Mouse (Mus musculus): ENCODE measurements at regions not wholly inside any gene's neighbourhood (a gene's known extent, or its start where the extent isn't known, plus 50 kb on each side); places are given as distances from the start of the nearest gene placed in this dataset.
"Not testable (repeated sequence)": the region's sequence is repeated elsewhere in the genome, so short reads cannot be mapped to it uniquely, and the experiment has no call there.

DNA sequence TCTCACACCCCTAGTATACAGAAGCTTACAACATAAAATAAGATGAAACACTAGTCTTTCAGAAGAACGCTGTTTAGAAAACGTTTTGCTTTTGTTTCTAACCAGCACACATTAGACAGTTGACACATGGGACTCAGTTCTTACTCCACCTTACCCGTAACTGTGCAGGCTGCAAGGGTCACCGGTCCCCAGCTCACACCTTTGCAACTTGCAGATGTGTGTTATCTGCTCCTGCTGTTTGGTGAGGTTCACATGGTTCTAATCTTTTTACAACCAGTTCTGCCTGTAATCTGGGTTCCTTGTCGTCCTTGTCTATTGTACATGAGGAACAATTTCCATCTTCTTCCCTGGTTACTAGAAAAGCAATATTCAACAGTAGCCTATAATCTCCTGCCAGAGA, 135.1 kb upstream of the Cdk6 start:
- H3K27me3 ChIP-seq; H3K4me2 ChIP-seq; H3K9ac ChIP-seq; H3K27ac ChIP-seq; ATAC-seq; H3K36me3 ChIP-seq (ENCODE audit: poor library complexity, severe bottlenecking); H3K4me1 ChIP-seq; H3K9me3 ChIP-seq (replicated peaks); H3K4me3 ChIP-seq: not testable (repeated sequence)
- 85% methylated on average over 5 of the region's 5 CpGs for WGBS

DNA sequence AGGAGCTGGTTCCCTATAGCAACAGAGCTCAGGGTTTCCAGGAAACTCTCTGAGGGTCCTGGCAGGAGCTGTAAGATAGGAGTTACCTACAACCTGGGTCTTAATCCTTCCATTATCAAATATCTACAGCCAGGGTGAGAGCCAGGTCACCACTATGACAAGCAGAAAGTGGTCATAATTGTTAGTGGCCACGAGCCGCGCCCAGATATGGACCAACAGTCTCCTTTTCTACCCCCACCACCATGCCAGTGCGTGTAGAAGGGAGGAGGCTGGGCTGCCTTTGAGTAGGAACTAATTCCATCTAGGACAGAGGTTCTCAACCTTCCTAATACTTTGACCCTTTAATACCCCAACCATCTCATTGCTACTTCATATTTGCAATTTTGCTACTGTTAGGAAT, 133.0 kb upstream of the Cdk6 start:
- ATAC-seq; H3K27ac ChIP-seq; H3K9ac ChIP-seq; H3K4me1 ChIP-seq; H3K4me3 ChIP-seq; H3K9me3 ChIP-seq (replicated peaks); H3K36me3 ChIP-seq (ENCODE audit: poor library complexity, severe bottlenecking); H3K4me2 ChIP-seq; H3K27me3 ChIP-seq: not testable (repeated sequence)
- 84% methylated on average over 4 of the region's 4 CpGs for WGBS

GRCm38 (mm10) chr5:3211284-3211683, 130.0 kb upstream of the Cdk6 start:
- Histone ChIP-seq H3K27me3 (no peaks in the 10 kb centered on the region), H3K4me1 (no peaks in the 10 kb centered on the region), H3K36me3 (ENCODE audit: poor library complexity, severe bottlenecking) (no peaks in the 10 kb centered on the region), H3K4me2 (no peak overlapping the region), H3K9ac (no peak overlapping the region), H3K4me3 (no peak overlapping the region), H3K27ac (no peak overlapping the region), H3K9me3 (replicated peaks) (no peaks in the 10 kb centered on the region)
- ATAC-seq, result no peak
- 98% methylated on average over 3 of the region's 3 CpGs for WGBS

DNA sequence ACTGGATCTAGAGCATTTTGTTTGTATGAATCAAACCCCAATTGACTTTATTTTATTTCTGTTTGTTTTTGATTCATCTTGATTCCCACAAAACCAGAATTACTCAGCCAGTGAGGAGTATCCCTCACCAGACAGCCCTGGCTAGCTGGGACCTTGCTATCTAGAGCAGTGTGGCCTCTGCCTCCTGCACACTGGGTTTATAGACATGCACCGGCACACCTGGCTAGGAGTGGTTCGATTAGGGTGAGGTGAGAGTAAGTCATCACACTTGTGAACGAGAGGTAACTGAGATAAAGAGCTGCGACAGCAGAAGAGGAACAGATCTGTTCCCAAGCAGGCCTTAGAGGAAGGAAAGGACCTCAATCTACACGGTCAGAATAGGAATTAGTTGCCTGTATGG, 125.2 kb upstream of the Cdk6 start:
- Histone ChIP-seq H3K9ac (no peak overlapping the region), H3K9me3 (replicated peaks) (no peaks in the 10 kb centered on the region), H3K4me3 (no peak overlapping the region), H3K4me1 (no peaks in the 10 kb centered on the region), H3K27me3 (no peaks in the 10 kb centered on the region), H3K27ac (no peak overlapping the region), H3K4me2 (no peak overlapping the region), H3K36me3 (ENCODE audit: poor library complexity, severe bottlenecking) (no peaks in the 10 kb centered on the region)
- no peak for ATAC-seq
- WGBS, result 84% methylated on average over 5 of the region's 5 CpGs

DNA sequence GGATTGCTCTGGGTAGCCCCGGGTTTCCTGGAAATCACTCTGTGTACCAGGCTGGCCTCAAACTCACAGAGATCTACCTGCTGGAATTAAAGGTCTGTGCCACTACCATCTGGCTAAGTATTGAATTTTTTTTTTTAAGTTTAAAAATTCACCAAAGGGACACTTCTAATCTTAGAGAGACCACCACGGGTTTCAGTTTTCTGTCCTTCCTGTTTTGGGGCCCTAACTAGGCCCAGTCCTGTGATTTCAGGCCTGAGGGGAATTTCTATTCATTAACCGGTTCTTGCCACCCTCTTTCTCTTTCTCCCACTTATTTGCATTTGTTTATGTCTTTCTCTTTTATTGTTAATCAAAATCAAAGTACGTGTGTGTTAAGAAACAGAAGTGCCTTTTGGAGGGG, 122.1 kb upstream of the Cdk6 start:
- Histone ChIP-seq H3K9ac (no peak overlapping the region), H3K4me2 (no peak overlapping the region), H3K9me3 (replicated peaks) (no peaks in the 10 kb centered on the region), H3K27ac (no peak overlapping the region), H3K4me3 (no peak overlapping the region), H3K4me1 (no peaks in the 10 kb centered on the region), H3K27me3 (no peaks in the 10 kb centered on the region), H3K36me3 (ENCODE audit: poor library complexity, severe bottlenecking) (no peaks in the 10 kb centered on the region)
- WGBS, result 33% methylated on average over 4 of the region's 4 CpGs
- ATAC-seq, result no peak

GRCm38 (mm10) chr5:3219770-3220169, 121.5 kb upstream of the Cdk6 start:
- ATAC-seq, result no peak
- Histone ChIP-seq H3K27me3 (no peaks in the 10 kb centered on the region), H3K4me1 (no peaks in the 10 kb centered on the region), H3K27ac (no peak overlapping the region), H3K36me3 (ENCODE audit: poor library complexity, severe bottlenecking) (no peaks in the 10 kb centered on the region), H3K4me2 (no peak overlapping the region), H3K4me3 (no peak overlapping the region), H3K9ac (no peak overlapping the region), H3K9me3 (replicated peaks) (no peaks in the 10 kb centered on the region)
- WGBS, result 85% methylated on average over 3 of the region's 3 CpGs

- H3K4me3 ChIP-seq; H3K27me3 ChIP-seq; ATAC-seq; H3K36me3 ChIP-seq (ENCODE audit: poor library complexity, severe bottlenecking); H3K9me3 ChIP-seq (replicated peaks); H3K4me1 ChIP-seq; H3K9ac ChIP-seq; H3K27ac ChIP-seq; H3K4me2 ChIP-seq: not testable (repeated sequence)
- 85% methylated on average over 4 of the region's 4 CpGs for WGBS
Measured at GRCm38 (mm10) chr5:3223819-3224218, 117.5 kb upstream of the Cdk6 start.

DNA sequence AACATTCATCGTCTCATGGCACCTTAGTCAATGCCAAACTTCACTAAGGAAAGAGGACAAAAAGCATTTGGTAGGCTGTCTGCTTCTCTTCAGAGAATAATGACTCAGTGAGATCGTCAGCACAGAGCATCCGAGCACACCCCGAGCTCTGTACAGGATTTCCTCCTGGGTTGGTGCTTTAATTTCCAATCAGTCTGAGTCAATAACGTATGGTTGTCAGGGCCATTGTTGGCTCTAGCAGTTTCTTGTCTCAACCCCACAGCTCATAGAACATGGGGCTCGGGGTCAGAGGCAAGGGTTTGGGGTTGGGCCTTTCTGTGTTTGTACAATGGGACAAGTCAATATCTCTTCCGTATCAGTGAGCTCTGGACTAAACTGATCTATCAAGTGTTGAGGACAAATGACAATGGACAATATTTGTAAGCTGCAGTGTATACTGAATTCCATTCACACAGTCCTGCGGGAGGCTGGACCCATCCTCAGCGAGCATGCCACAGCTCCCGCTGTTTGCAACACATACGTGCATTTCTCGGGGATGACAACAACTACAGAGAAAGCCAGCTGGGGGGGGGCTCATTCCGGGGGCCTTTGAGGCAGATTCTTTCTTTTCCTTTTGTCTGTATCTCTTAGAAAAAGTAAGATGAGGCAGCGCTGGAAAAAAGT, 116.8 kb upstream of the Cdk6 start:
- not testable (repeated sequence) for H3K9ac ChIP-seq; H3K27ac ChIP-seq; H3K4me3 ChIP-seq; H3K4me2 ChIP-seq; H3K27me3 ChIP-seq; H3K9me3 ChIP-seq (replicated peaks); H3K4me1 ChIP-seq; H3K36me3 ChIP-seq (ENCODE audit: poor library complexity, severe bottlenecking); ATAC-seq
- WGBS, result 64% methylated on average over 14 of the region's 14 CpGs

DNA sequence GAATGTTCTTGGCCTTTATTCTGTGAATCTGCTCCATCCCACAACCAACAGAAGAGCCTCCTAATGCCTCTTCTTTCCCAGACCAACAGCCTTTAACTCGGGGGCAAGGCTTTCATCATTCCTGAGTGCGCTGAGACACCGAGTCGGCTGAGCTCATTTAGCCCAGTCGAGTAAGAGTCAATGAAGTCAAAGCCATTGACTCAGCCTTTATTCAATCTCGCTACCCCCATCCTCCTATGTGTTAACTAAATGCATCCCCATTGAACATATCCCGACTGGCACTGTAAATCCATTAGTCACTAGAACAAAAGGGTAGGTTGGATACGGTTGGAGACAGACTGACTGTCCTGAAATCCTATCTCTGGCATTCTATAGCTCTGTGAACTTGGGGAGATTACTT, 115.9 kb upstream of the Cdk6 start:
- not testable (repeated sequence) for H3K9ac ChIP-seq; ATAC-seq; H3K4me1 ChIP-seq; H3K27me3 ChIP-seq; H3K27ac ChIP-seq; H3K4me3 ChIP-seq; H3K9me3 ChIP-seq (replicated peaks); H3K4me2 ChIP-seq; H3K36me3 ChIP-seq (ENCODE audit: poor library complexity, severe bottlenecking)
- WGBS, result 46% methylated on average over 8 of the region's 8 CpGs

DNA sequence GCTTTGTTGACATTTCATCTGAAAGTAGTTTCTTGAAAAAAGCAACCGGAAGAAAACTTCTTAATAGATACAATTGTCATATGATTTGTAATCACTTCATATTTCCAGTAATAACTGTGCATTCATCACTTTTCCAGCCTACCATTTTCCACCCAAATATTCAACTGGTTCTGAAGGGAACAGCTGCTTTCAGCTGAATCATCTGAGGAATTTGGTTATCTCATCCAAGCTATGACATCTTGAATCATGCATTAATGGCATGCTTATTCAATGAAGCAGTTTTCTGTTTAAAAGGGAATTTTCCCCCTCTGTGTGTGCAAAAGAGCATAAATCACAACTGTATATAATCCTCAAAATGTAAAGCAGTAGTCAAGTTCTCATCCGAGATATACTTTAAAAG, 97.2 kb upstream of the Cdk6 start:
- not testable (repeated sequence) for H3K4me3 ChIP-seq; H3K36me3 ChIP-seq (ENCODE audit: poor library complexity, severe bottlenecking); ATAC-seq; H3K9me3 ChIP-seq (replicated peaks); H3K27me3 ChIP-seq; H3K4me1 ChIP-seq; H3K4me2 ChIP-seq; H3K27ac ChIP-seq; H3K9ac ChIP-seq
- WGBS, result 82% methylated on average over 2 of the region's 2 CpGs

DNA sequence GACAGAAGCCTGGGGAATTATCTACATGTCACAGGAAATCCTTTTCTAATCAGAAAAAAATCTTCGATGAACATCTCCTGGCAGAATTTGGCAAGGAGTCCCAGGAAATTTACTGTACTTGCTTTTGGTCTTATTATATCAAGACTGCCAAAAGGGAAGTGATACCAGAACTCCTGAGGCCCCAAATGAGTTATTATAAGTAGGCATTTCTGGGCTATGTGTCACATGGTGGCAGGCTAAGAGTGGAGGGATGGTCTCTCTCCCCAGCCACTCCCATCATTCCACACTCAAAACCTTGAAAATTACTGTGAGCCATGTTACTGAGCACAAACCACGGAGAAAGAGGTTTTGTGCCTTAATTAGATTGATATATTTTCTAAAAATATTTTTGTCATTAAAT, 94.0 kb upstream of the Cdk6 start:
- Histone ChIP-seq H3K36me3 (ENCODE audit: poor library complexity, severe bottlenecking) (no peaks in the 10 kb centered on the region), H3K27ac (no peak overlapping the region), H3K4me1 (no peaks in the 10 kb centered on the region), H3K27me3 (no peaks in the 10 kb centered on the region), H3K9ac (no peak overlapping the region), H3K4me2 (no peak overlapping the region), H3K4me3 (no peak overlapping the region), H3K9me3 (replicated peaks) (no peaks in the 10 kb centered on the region)
- no peak for ATAC-seq
- WGBS, result 78% methylated on average over 2 of the region's 2 CpGs

DNA sequence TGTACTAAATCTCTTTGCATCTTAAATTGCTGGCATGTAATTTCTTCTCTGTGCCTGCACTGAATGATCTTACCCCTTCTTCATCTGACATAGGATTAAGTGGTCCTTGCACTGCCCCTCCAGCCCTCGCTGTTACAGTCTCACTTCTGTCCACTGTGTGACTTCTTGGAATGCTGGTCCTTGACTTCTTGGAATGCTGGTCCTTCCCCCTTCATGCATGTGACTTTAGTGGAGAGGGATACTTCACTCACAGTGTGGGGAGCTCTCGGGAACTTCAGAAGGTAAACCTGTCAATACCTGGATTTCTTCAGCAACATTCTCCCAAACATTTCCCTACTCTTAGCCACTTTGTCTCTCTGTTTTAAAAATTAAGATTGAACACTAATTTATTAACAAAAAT, 91.0 kb upstream of the Cdk6 start:
- Histone ChIP-seq H3K27ac (no peak overlapping the region), H3K9ac (no peak overlapping the region), H3K4me3 (no peak overlapping the region), H3K9me3 (replicated peaks) (no peaks in the 10 kb centered on the region), H3K27me3 (no peaks in the 10 kb centered on the region), H3K4me2 (no peak overlapping the region), H3K4me1 (no peaks in the 10 kb centered on the region), H3K36me3 (ENCODE audit: poor library complexity, severe bottlenecking) (no peaks in the 10 kb centered on the region)
- ATAC-seq, result no peak
- 86% methylated on average over 2 of the region's 2 CpGs for WGBS

DNA sequence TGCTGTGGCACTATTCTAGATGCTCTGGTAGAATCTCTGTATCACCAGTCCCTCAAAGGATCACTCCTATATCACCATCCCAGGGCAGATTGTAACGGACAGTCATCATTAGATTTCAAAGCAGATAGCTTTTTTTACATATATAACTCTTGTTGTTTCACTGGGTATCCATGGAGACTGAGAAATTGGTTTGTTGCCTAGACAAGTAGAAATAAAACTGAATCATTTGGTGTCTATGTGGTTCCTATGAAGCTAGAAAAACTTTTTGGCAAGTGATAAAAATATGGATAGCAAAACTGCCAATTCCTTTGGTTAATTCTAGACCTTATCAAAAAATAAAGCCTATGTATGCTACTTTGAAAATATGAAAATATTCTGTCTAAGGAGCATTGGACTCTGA, 81.0 kb upstream of the Cdk6 start:
- no peaks in the 10 kb centered on the region for H3K36me3 ChIP-seq (ENCODE audit: poor library complexity, severe bottlenecking)
- no peaks in the 10 kb centered on the region for H3K9me3 ChIP-seq (replicated peaks)
- H3K4me2 ChIP-seq, result no peak overlapping the region
- 81% methylated on average over 1 of the region's 1 CpGs for WGBS
- no peak overlapping the region for H3K4me3 ChIP-seq
- no peak overlapping the region for H3K27ac ChIP-seq
- H3K27me3 ChIP-seq, result no peaks in the 10 kb centered on the region
- no peak overlapping the region for H3K9ac ChIP-seq
- no peaks in the 10 kb centered on the region for H3K4me1 ChIP-seq
- ATAC-seq, result no peak
